Mouse (Mus musculus) forebrain, embryonic 13.5 days (tissue): ENCODE measurements around the gene Dact2. TPM values are rescaled to one million over a fixed set of nuclear protein-coding genes. Genes with fewer than 3 reads are reported as not detected.

Source experiments
- ATAC-seq: fragments of 200-750 bp; cut with Nextera tagmentation; 2 replicates; pipeline ENCODE4 v1.8.0; 2017
- H3K27ac ChIP-seq: fragments of 300-500 bp; sonication (generic); 2 replicates; pipeline ENCODE4 v1.5.1; 2015; ENCODE audit warnings: inconsistent platforms, mild to moderate bottlenecking, moderate library complexity
- H3K27me3 ChIP-seq: fragments of 300-500 bp; sonication (generic); 2 replicates; pipeline ENCODE4 v1.6.1; 2015; ENCODE audit warnings: mild to moderate bottlenecking, inconsistent platforms
- H3K36me3 ChIP-seq: fragments of 300-500 bp; sonication (generic); 2 replicates; pipeline ENCODE4 v1.6.1; 2015; ENCODE audit warnings: mild to moderate bottlenecking, inconsistent platforms; ENCODE audit not compliant: poor library complexity, severe bottlenecking
- H3K4me1 ChIP-seq: fragments of 300-500 bp; sonication (generic); 2 replicates; pipeline ENCODE4 v1.6.1; 2015; ENCODE audit warnings: inconsistent platforms
- H3K4me2 ChIP-seq: fragments of 300-500 bp; sonication (generic); 2 replicates; pipeline ENCODE4 v1.6.1; 2015; ENCODE audit warnings: inconsistent platforms, mild to moderate bottlenecking, moderate library complexity
- H3K4me3 ChIP-seq: fragments of 300-500 bp; sonication (generic); 2 replicates; pipeline ENCODE4 v1.5.1; 2015; ENCODE audit warnings: mild to moderate bottlenecking, inconsistent platforms
- H3K9ac ChIP-seq: fragments of 300-500 bp; sonication (generic); 2 replicates; pipeline ENCODE4 v1.6.1; 2015; ENCODE audit warnings: mild to moderate bottlenecking, inconsistent platforms
- H3K9me3 ChIP-seq: fragments of 300-500 bp; sonication (generic); replicated peaks from 2 replicates; pipeline ENCODE4 v1.6.1; 2016; ENCODE audit warnings: inconsistent platforms
- WGBS: fragments of 180-500 bp; shearing (Covaris S2); methylation state at CpG from one replicate; pipeline ENCODE4 v1.1.7; 2015; 5-methylcytosine and 5-hydroxymethylcytosine counted together
- polyA plus RNA-seq: library from polyadenylated mRNA; unstranded; fragments of >200 nt; fragmentation: Nextera tagmentation; extraction: Ambion mirVana; gene quantifications from 2 replicates; pipeline ENCODE4 v1.2.1, GENCODE M21; 2015

Dact2 gene
- polyA plus RNA-seq, 1 experiment from 2014 or later: 0.88 TPM

GRCm38 (mm10) chr17:14170961-14171479 is 33.1 kb downstream of the Dact2 start:
- H3K9ac ChIP-seq: no peak overlapping the region
- WGBS: 58% methylated on average over 5 of the region's 5 CpGs
- no peaks in the 10 kb centered on the region for H3K36me3 ChIP-seq
- H3K4me1 ChIP-seq: peaks cover 19% of the 10 kb centered on the region
- no peak overlapping the region for H3K4me2 ChIP-seq
- no peak overlapping the region for H3K4me3 ChIP-seq
- H3K27ac ChIP-seq: no peak overlapping the region
- ATAC-seq: no peak
- H3K9me3 ChIP-seq: no peaks in the 10 kb centered on the region
- H3K27me3 ChIP-seq: no peaks in the 10 kb centered on the region

DNA sequence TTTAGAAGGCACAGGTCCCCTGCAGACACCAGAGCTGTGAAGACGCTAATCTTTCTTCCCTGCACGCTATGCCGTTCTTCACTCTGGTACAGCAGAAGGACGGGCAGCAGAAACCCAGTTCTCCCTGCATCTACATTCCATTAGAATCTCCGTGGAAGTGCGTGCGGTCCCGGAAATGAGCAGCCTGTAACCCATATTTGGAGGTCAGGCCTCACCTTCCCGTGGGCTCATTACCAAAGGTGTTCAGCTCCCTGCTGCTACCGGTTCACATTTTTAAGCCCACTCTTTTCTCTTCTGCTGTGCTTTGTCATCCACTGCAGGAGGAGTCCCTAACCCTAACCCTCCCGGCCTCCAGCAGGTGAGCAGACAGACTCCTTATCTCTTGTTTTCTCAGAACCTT is 34.7 kb downstream of the Dact2 start:
- no peak overlapping the region for H3K27ac ChIP-seq
- no peak overlapping the region for H3K4me3 ChIP-seq
- H3K9ac ChIP-seq: no peak overlapping the region
- no peaks in the 10 kb centered on the region for H3K9me3 ChIP-seq
- H3K27me3 ChIP-seq: no peaks in the 10 kb centered on the region
- no peaks in the 10 kb centered on the region for H3K36me3 ChIP-seq
- WGBS: 73% methylated on average over 11 of the region's 11 CpGs
- ATAC-seq: no peak
- H3K4me2 ChIP-seq: no peak overlapping the region
- peaks cover 35% of the 10 kb centered on the region for H3K4me1 ChIP-seq

DNA sequence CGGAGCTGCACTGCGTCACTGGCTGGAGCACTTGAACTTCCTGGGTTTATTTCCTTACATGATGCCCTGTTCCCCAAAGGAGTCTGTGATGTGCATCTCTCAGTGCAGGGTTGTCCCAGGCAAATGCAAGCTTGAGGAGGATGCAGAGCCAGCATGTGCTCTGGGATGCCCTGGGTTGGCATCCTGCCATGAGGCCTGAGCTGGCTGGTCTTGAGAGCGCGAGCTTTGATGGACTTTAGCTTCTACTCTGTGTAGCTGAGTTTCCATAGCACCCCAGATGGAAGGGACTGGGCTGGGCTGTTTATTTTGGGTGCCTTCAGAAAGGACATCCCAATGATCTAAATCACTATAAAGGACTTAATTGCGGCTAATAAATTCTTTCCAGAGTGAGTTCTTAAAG is 36.5 kb downstream of the Dact2 start:
- ATAC-seq: no peak
- Histone ChIP-seq H3K9me3 (no peaks in the 10 kb centered on the region), H3K4me1 (peaks cover 42% of the 10 kb centered on the region), H3K27me3 (no peaks in the 10 kb centered on the region), H3K9ac (no peak overlapping the region), H3K27ac (no peak overlapping the region), H3K4me2 (no peak overlapping the region), H3K4me3 (no peak overlapping the region), H3K36me3 (no peaks in the 10 kb centered on the region)
- WGBS: 69% methylated on average over 5 of the region's 5 CpGs

GRCm38 (mm10) chr17:14166746-14167432 is 37.2 kb downstream of the Dact2 start:
- WGBS: 60% methylated on average over 6 of the region's 6 CpGs
- H3K27ac ChIP-seq: no peak overlapping the region
- ATAC-seq: no peak

GRCm38 (mm10) chr17:14165934-14166610 is 38.0 kb downstream of the Dact2 start:
- Histone ChIP-seq H3K27me3 (no peaks in the 10 kb centered on the region), H3K9ac (0 out of 2 replicates have a peak overlapping the region, but pooled peaks have one; percentile 31), H3K27ac (peak overlapping the region; percentile 85), H3K4me1 (peaks cover 42% of the 10 kb centered on the region), H3K4me2 (peak overlapping the region; percentile 47), H3K4me3 (0 out of 2 replicates have a peak overlapping the region, but pooled peaks have one; percentile 15), H3K36me3 (no peaks in the 10 kb centered on the region), H3K9me3 (no peaks in the 10 kb centered on the region)
- ATAC-seq: no peak
- 59% methylated on average over 9 of the region's 9 CpGs for WGBS

More at GRCm38 (mm10) chr17:14166746-14167432, 37.2 kb downstream of the Dact2 start:
- no peaks in the 10 kb centered on the region for H3K27me3 ChIP-seq
- no peaks in the 10 kb centered on the region for H3K9me3 ChIP-seq
- no peak overlapping the region for H3K4me3 ChIP-seq
- no peak overlapping the region for H3K4me2 ChIP-seq
- H3K36me3 ChIP-seq: no peaks in the 10 kb centered on the region
- H3K9ac ChIP-seq: no peak overlapping the region
- peaks cover 42% of the 10 kb centered on the region for H3K4me1 ChIP-seq

DNA sequence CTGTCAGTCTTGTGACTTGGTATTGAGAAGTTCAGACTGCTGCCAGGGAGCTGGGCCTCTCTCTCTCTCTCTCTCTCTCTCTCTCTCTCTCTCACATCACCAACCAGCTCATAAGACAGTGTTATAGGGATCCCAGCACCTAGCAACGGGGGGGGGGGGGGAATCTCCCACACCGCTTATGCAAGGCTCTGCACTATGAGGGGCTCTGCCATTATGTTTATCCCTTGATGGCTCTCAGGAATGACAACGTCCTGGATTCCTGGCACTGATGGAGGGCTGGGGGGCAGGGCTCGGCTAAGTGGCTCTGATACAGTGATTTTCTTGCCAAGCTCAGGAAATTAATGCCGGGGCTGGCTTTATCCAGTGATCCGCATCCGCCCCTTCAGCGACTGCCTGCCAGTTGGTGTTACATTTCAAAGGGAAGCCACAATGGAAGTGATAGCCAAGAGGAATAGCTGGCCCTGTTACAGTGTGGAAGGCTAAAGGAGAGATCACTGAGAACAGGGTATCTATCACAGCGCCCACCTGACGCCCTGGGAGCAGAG is 38.7 kb downstream of the Dact2 start:
- ATAC-seq: peak; percentile 88
- Histone ChIP-seq H3K9me3 (no peaks in the 10 kb centered on the region), H3K9ac (peak overlapping the region; percentile 31; the same call in 1 of the 2 replicates), H3K4me2 (peak overlapping the region; percentile 47), H3K27ac (peak overlapping the region; percentile 85), H3K36me3 (no peaks in the 10 kb centered on the region), H3K27me3 (no peaks in the 10 kb centered on the region), H3K4me3 (peak overlapping the region; percentile 15), H3K4me1 (peaks cover 42% of the 10 kb centered on the region)
- WGBS: under 1% methylated on average over 10 of the region's 10 CpGs

GRCm38 (mm10) chr17:14160846-14161245 is 43.3 kb downstream of the Dact2 start:
- H3K4me3 ChIP-seq: no peak overlapping the region
- ATAC-seq: no peak
- no peak overlapping the region for H3K4me2 ChIP-seq
- H3K9me3 ChIP-seq: no peaks in the 10 kb centered on the region
- WGBS: 93% methylated on average over 3 of the region's 3 CpGs
- H3K9ac ChIP-seq: no peak overlapping the region
- H3K27ac ChIP-seq: no peak overlapping the region
- H3K27me3 ChIP-seq: no peaks in the 10 kb centered on the region
- peaks cover 37% of the 10 kb centered on the region for H3K4me1 ChIP-seq
- no peaks in the 10 kb centered on the region for H3K36me3 ChIP-seq

DNA sequence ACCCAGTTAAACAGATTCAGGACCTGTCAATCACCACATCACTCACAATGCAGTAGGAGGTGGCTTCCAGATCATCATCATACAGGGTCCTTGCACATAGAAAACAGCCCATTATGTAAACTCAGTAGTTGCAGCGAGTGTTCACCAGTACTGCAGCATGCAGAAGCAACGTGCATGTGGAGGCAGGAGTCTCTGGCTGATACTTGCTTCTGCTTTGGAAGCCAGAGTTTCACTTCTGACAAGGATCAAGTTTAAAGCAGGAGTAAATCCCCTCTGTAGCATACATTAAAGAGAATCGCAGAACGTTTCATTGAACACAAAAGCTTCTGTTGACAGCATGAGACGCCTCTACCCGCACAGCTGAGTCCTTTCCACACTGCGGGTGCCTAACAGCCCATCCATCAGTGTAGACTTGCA is 46.3 kb downstream of the Dact2 start:
- H3K27ac ChIP-seq: no peak overlapping the region
- H3K36me3 ChIP-seq: no peaks in the 10 kb centered on the region
- ATAC-seq: peak; percentile 68
- H3K4me2 ChIP-seq: no peak overlapping the region
- no peak overlapping the region for H3K4me3 ChIP-seq
- no peaks in the 10 kb centered on the region for H3K27me3 ChIP-seq
- WGBS: 4% methylated on average over 7 of the region's 7 CpGs
- no peak overlapping the region for H3K9ac ChIP-seq
- H3K4me1 ChIP-seq: peaks cover 16% of the 10 kb centered on the region
- H3K9me3 ChIP-seq: no peaks in the 10 kb centered on the region

Other genes with a start within 250 kb of the Dact2 start
- not detected in 2 replicates for gene Gm7356, start 200.6 kb downstream of the Dact2 start, polyA plus RNA-seq
- not detected in 2 replicates for gene Gm7358, start 144.8 kb downstream of the Dact2 start, polyA plus RNA-seq
- 0.66 and 1.1 TPM in 2 replicates for gene Smoc2, start 75.2 kb upstream of the Dact2 start, polyA plus RNA-seq